Mouse (Mus musculus): ENCODE results near the gene Rgl1.

Rgl1 gene

GRCm38 (mm10) chr1:152524098-152524892 is 241.9 kb downstream of the Rgl1 start:
- intact Hi-C loops (cut with DNase I) = loop anchor here (10.0 kb wide), 1 partner anchor 381 kb away; the partner anchor contains the start of gene Smg7

GRCm38 (mm10) chr1:152523292-152523691 is 242.9 kb downstream of the Rgl1 start:
- intact Hi-C loops (cut with DNase I) = loop anchor here (10.0 kb wide), 1 partner anchor 382 kb away; the partner anchor contains the start of gene Smg7

GRCm38 (mm10) chr1:152522226-152522625 is 243.9 kb downstream of the Rgl1 start:
- intact Hi-C loops (cut with DNase I) = loop anchor here (10.0 kb wide), 1 partner anchor 383 kb away; the partner anchor contains the start of gene Smg7

GRCm38 (mm10) chr1:152520798-152521575 is 245.2 kb downstream of the Rgl1 start:
- intact Hi-C loops (cut with DNase I) = loop anchor here (10.0 kb wide), 1 partner anchor 384 kb away; the partner anchor contains the start of gene Smg7

GRCm38 (mm10) chr1:152518971-152519370 is 247.2 kb downstream of the Rgl1 start:
- intact Hi-C loops (cut with DNase I) = loop anchor here (10.0 kb wide), 1 partner anchor 114 kb away; no protein-coding TSS in a partner anchor

GRCm38 (mm10) chr1:152517057-152517570 is 249.0 kb downstream of the Rgl1 start:
- intact Hi-C loops (cut with DNase I) = loop anchor here (10.0 kb wide), 1 partner anchor 112 kb away; no protein-coding TSS in a partner anchor

- intact Hi-C loops (cut with DNase I) = loop anchor here (10.0 kb wide), 1 partner anchor 109 kb away; no protein-coding TSS in a partner anchor
Measured at GRCm38 (mm10) chr1:152514256-152514655, 251.9 kb downstream of the Rgl1 start.

GRCm38 (mm10) chr1:152511237-152511636 is 254.9 kb downstream of the Rgl1 start:
- intact Hi-C loops (cut with DNase I) = loop anchor here (10.0 kb wide), 1 partner anchor 106 kb away; no protein-coding TSS in a partner anchor

DNA sequence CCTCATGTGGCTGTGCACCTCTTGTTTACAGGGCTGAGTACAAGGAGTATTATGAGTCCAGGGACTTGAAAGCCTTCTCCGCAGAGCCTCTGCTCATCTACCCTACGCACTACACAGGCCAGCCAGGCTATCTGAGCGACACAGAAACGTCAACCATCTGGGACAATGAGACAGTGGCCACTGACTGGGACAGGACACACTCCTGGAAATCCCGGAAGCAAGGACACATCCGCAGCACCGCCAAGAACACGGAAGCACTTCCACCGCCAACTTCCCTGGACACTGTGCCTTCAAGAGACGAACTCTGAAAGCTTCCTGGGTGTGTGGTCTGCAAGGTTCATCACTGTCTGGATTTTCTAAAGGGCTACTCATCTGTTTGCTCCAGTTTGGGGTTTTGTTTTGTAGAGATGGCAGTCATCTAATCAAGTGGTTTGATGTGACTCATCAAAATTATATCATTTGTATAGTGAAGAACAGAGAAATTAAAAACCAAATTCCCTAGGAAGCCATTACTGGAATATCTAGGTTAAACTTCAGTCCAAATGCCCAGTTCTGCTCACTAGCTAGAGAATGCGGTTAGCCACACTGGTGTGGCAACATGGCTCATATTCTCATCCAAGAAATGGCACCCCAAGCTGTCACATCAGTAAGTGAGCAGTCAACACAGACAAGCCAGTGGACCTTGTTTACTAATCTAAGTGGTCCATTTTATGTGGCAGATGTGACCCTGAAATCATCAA is 257.5 kb downstream of the Rgl1 start:
- intact Hi-C loops (cut with DNase I) = no loop called here

DNA sequence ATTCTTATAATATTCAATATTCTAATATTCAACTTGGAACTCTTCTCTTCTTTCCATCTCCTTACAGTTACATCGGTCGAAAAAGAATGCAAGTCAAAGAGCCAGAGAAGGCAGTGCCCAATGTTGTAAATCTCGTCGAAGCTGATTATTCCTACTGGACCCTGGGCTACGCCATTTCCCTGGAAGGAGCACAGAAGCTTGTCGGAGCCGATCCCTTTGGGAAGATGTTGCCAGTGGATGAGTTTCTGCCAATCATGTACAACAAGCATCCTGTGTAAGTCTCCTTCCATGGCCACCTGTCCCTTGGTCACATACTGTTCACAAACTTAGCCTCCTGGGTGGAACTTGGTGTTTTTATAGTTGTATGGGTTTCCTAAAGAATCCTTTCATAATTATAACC is 259.4 kb downstream of the Rgl1 start:
- intact Hi-C loops (cut with DNase I) = no loop called here

- intact Hi-C loops (cut with DNase I) = no loop called here
Measured at GRCm38 (mm10) chr1:152506175-152506574, 260.0 kb downstream of the Rgl1 start.

DNA sequence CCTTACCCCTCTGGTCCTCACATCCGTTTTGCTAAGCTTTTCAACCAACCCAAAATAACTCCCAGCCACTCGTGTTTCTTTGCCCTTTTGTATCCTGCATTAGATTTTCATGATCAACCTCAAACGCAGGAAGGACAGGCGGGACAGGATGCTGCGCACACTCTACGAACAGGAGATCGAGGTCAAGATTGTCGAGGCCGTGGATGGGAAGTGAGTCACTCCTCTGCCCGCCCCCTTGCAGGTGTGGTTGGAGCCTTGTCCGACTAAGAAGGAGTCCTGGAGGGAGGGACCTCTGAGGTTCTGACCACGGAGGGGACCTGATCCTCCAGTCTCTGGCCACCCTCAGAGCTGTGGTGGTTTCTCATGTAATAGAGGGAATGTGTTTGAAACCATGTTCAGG is 266.3 kb downstream of the Rgl1 start:
- intact Hi-C loops (cut with DNase I) = no loop called here

GRCm38 (mm10) chr1:152497581-152497980 is 268.6 kb downstream of the Rgl1 start:
- intact Hi-C loops (cut with DNase I) = no loop called here

- intact Hi-C loops (cut with DNase I) = no loop called here
Measured at GRCm38 (mm10) chr1:152496831-152497230, 269.3 kb downstream of the Rgl1 start.

- intact Hi-C loops (cut with DNase I) = no loop called here
Measured at GRCm38 (mm10) chr1:152492258-152492657, 273.9 kb downstream of the Rgl1 start.

- intact Hi-C loops (cut with DNase I) = no loop called here
Measured at GRCm38 (mm10) chr1:152490842-152491241, 275.3 kb downstream of the Rgl1 start.

- intact Hi-C loops (cut with DNase I) = no loop called here
Measured at GRCm38 (mm10) chr1:152476126-152476525, 290.0 kb downstream of the Rgl1 start.

- intact Hi-C loops (cut with DNase I) = no loop called here
Measured at GRCm38 (mm10) chr1:152468443-152468842, 297.7 kb downstream of the Rgl1 start.

Data from adrenal gland (tissue).